Comparison of ENCODE assay signal across 22 mouse cellular contexts in the genomic region with DNA sequence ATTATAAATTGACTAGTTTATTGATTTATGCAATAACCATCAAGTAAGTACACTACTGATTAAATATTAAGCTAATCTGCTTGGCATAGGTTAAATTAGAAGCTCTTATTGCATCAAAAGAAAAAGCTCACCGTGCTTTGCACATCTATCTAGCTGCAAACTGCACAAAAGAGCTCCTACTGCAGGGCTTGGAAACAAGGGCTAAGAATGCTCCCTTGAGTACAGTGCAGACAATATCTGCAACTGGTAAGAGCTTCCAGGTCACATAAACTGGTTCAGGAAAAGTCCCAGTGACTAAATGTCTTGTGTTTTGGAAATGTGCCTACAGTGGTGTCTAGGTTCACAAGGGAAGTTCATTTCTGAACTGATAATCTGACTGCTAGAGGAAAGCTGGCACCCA. TPM values are rescaled to one million over a fixed set of nuclear protein-coding genes. Genes with fewer than 3 reads are reported as not detected.
"Had no signal": no experiment of that assay in that cellular context is flagged by ENCODE, and none has a peak within 500 bp of the region (broad histone marks: within the 10 kb centered on the region; RNA-seq: fewer than 3 reads in every experiment).

No protein-coding gene starts in this region.

- H3K27ac ChIP-seq: kidney, embryonic 15.5 days; limb, embryonic 12.5 days; liver, embryonic 14.5 days; stomach, embryonic 15.5 days had no signal

- H3K9ac ChIP-seq: kidney, embryonic 15.5 days; limb, embryonic 12.5 days; liver, embryonic 14.5 days; stomach, embryonic 15.5 days had no signal

- H3K36me3 ChIP-seq: stomach, embryonic 15.5 days had no signal

- H3K9me3 ChIP-seq: kidney, embryonic 15.5 days; limb, embryonic 12.5 days; stomach, embryonic 15.5 days had no signal

- H3K4me3 ChIP-seq: kidney, embryonic 15.5 days; limb, embryonic 12.5 days; stomach, embryonic 15.5 days had no signal

- ATAC-seq: lung, postnatal 0 days had no signal

- DNase-seq: kidney, adult 2 months; kidney, postnatal 14 days; layer of hippocampus, postnatal 36 days; liver; lung, adult 2 months; lung, postnatal 36 days; right cerebral cortex, postnatal 14 days; thymus, adult 2 months; thymus, postnatal 25 days had no signal

- H3K27me3 ChIP-seq: kidney, embryonic 15.5 days; limb, embryonic 12.5 days; stomach, embryonic 15.5 days had no signal

- H3K4me2 ChIP-seq: kidney, embryonic 15.5 days; limb, embryonic 12.5 days; stomach, embryonic 15.5 days had no signal

- H3K4me1 ChIP-seq: kidney, embryonic 15.5 days; limb, embryonic 12.5 days; stomach, embryonic 15.5 days had no signal

RNA-seq across cellular contexts. Expression of a gene that starts 59.0 kb away (rescaled TPM):
- total RNA-seq: layer of hippocampus, postnatal 36 days; left cerebral cortex, adult 8-10 months; left cerebral cortex, postnatal 25 days; megakaryocyte progenitor cell, adult 5-6 weeks; midbrain, postnatal 0 days had no signal
- polyA plus RNA-seq: kidney, adult 2 months; large intestine, adult 2 months; limb, embryonic 12.5 days; liver, embryonic 14.5 days; lung, adult 2 months; lung, postnatal 0 days; spleen, adult 2 months; testis, adult 2 months; thymus, adult 2 months; urinary bladder, adult 2 months had no signal
